8 mouse cellular contexts compared by ENCODE assay signal in genomic region chr19:17011261-17011995, GRCm38 (mm10). TPM values are rescaled to one million over a fixed set of nuclear protein-coding genes. Genes with fewer than 3 reads are reported as not detected.
DNase-seq lines count a peak whose midpoint lies in the region; ATAC-seq and TF ChIP-seq lines count a peak whose summit lies in the region.

No protein-coding gene starts in this region.

- no peaks in the 10 kb centered on the region for H3K4me1 ChIP-seq in forebrain, postnatal 0 days (ENCODE audit: insufficient read depth)
- H3K4me1 ChIP-seq in lung, embryonic 16.5 days (replicated peaks; ENCODE audit: control insufficient read depth, insufficient read depth, low read length) = peaks cover 6% of the 10 kb centered on the region

- no peaks in the 10 kb centered on the region for H3K27me3 ChIP-seq in forebrain, postnatal 0 days (ENCODE audit: insufficient read depth, low read length)
- H3K27me3 ChIP-seq in lung, embryonic 16.5 days (ENCODE audit: control insufficient read depth, insufficient read depth, low read depth, low read length) = no peaks in the 10 kb centered on the region

- WGBS in forebrain, postnatal 0 days = 28% methylated on average over 6 of the region's 6 CpGs
- WGBS in lung, embryonic 16.5 days = 6% methylated on average over 6 of the region's 6 CpGs

- no peak for TF ChIP-seq CTCF in forebrain, postnatal 0 days (IDR thresholded peaks at IDR 0.05; ENCODE audit: low read depth)

- peak; percentile 69 for ATAC-seq in forebrain, postnatal 0 days
- peak; percentile 96 for ATAC-seq in lung, embryonic 16.5 days (ENCODE audit: low read depth)

- H3K36me3 ChIP-seq in forebrain, postnatal 0 days (ENCODE audit: insufficient read depth) = no peaks in the 10 kb centered on the region
- no peaks in the 10 kb centered on the region for H3K36me3 ChIP-seq in lung, embryonic 16.5 days (ENCODE audit: control insufficient read depth, insufficient read depth, low read length)

- H3K4me2 ChIP-seq in forebrain, postnatal 0 days (ENCODE audit: low read depth) = no peak overlapping the region
- H3K4me2 ChIP-seq in lung, embryonic 16.5 days (ENCODE audit: low read depth, low read length) = no peak overlapping the region

- no peak overlapping the region for H3K27ac ChIP-seq in forebrain, postnatal 0 days (ENCODE audit: low read depth, low read length)
- no peak overlapping the region for H3K27ac ChIP-seq in lung, embryonic 16.5 days (ENCODE audit: low read length)

- DNase-seq in adrenal gland, adult 2 months = peak; percentile 49
- DNase-seq in adrenal gland, postnatal 25 days = no peak
- DNase-seq in ovary, adult 18-20 months (ENCODE audit: low spot score) = peak; percentile 11
- DNase-seq in ovary, postnatal 36 days (ENCODE audit: low spot score) = no peak
- DNase-seq in forebrain, postnatal 0 days = peak; percentile 42
- DNase-seq in kidney, postnatal 14 days = peak; percentile 48
- no peak for DNase-seq in spleen, adult 18-20 months

- no peak overlapping the region for H3K9ac ChIP-seq in forebrain, postnatal 0 days
- no peak overlapping the region for H3K9ac ChIP-seq in lung, embryonic 16.5 days (ENCODE audit: low read length)

- H3K9me3 ChIP-seq in forebrain, postnatal 0 days (ENCODE audit: low read length) = no peaks in the 10 kb centered on the region
- no peaks in the 10 kb centered on the region for H3K9me3 ChIP-seq in lung, embryonic 16.5 days (ENCODE audit: control insufficient read depth, low read length)

- no peak overlapping the region for H3K4me3 ChIP-seq in forebrain, postnatal 0 days (ENCODE audit: low read depth, low read length)
- no peak overlapping the region for H3K4me3 ChIP-seq in lung, embryonic 16.5 days (ENCODE audit: low read length)

RNA-seq across cellular contexts. Expression of gene Prune2, which starts 55.5 kb away (rescaled TPM):
- 10 to 100 TPM; 17.7 to 33.7 TPM for total RNA-seq in adrenal gland, adult 2 months (2021)
- 0.87 and 1.6 TPM in 2 replicates for polyA plus RNA-seq in adrenal gland, adult 2 months (2012; rRNA removed)
- total RNA-seq in adrenal gland, postnatal 25 days (2021) = 34.6 and 35.3 TPM in 2 replicates
- 11.8 and 13.1 TPM in 2 replicates for total RNA-seq in forebrain, postnatal 0 days (2014; rRNA removed)
- 5.4 and 7.2 TPM in 2 replicates for polyA plus RNA-seq in forebrain, postnatal 0 days (2015; fragmentation: Nextera tagmentation; extraction: Ambion mirVana)
- polyA plus RNA-seq in lung, embryonic 16.5 days (2015; fragmentation: Nextera tagmentation; extraction: Ambion mirVana) = 1.1 and 1.5 TPM in 2 replicates

Comparison
In these comparisons a context has a peak if more than half of its experiments do, and no peak if none do; other contexts are left out.
1. DNase-seq: peak in adrenal gland, adult 2 months (single experiment), ovary, adult 18-20 months (single experiment), forebrain, postnatal 0 days (single experiment) and kidney, postnatal 14 days (single experiment); none in adrenal gland, postnatal 25 days (single experiment), ovary, postnatal 36 days (single experiment) and spleen, adult 18-20 months (0 of 2).